Mouse (Mus musculus): ENCODE data around the gene Sfn. TPM values are rescaled to one million over a fixed set of nuclear protein-coding genes. Genes with fewer than 3 reads are reported as not detected.

Gene Sfn
- polyA plus RNA-seq, 1 experiment from 2014 or later = 1.7 TPM

GRCm38 (mm10) chr4:133552768-133553447 is 49.1 kb downstream of the Sfn start, which contains the start of gene Nr0b2:
Nr0b2 (plus strand) TSS chr4:133553376.
- no peak within 1 kb of the TSS for H3K9ac ChIP-seq (replicated peaks)
- H3K36me3 ChIP-seq = no peaks in the 10 kb centered on the region
- no peak within 1 kb of the TSS for H3K27ac ChIP-seq (replicated peaks)
- no peak within 1 kb of the TSS for H3K4me2 ChIP-seq
- no peak for ATAC-seq (ENCODE audit: low FRiP score)
- no peaks in the 10 kb centered on the region for H3K4me1 ChIP-seq
- H3K27me3 ChIP-seq (replicated peaks) = no peaks in the 10 kb centered on the region
- H3K9me3 ChIP-seq (replicated peaks) = no peaks in the 10 kb centered on the region
- H3K4me3 ChIP-seq (replicated peaks) = no peak within 1 kb of the TSS
- 73% methylated on average over 10 of the region's 10 CpGs for WGBS

- Histone ChIP-seq H3K4me3 (replicated peaks) (no peak overlapping the region), H3K27me3 (replicated peaks) (no peaks in the 10 kb centered on the region), H3K36me3 (no peaks in the 10 kb centered on the region), H3K9ac (replicated peaks) (no peak overlapping the region), H3K27ac (replicated peaks) (no peak overlapping the region), H3K4me1 (no peaks in the 10 kb centered on the region), H3K4me2 (no peak overlapping the region), H3K9me3 (replicated peaks) (no peaks in the 10 kb centered on the region)
- ATAC-seq (ENCODE audit: low FRiP score) = no peak
- 90% methylated on average over 1 of the region's 1 CpGs for WGBS
These were observed 49.9 kb downstream of the Sfn start for GRCm38 (mm10) chr4:133552029-133552428.

Small RNA genes lying within 50 kb of the gene (microRNA-seq; reads per million reads assigned to microRNA genes)
- gene Gm23158 = not detected

Other genes starting within 250 kb of the Sfn start
- gene Wdtc1, start 248.7 kb downstream of the Sfn start, polyA plus RNA-seq (2015; fragmentation: Nextera tagmentation; extraction: Ambion mirVana) = 19.3 and 19.6 TPM in 2 replicates
- gene Slc9a1, start 232.5 kb downstream of the Sfn start, polyA plus RNA-seq (2015; fragmentation: Nextera tagmentation; extraction: Ambion mirVana) = 8.4 and 9.9 TPM in 2 replicates
- 0.26 and 0.57 TPM in 2 replicates for gene Tent5b, start 122.0 kb downstream of the Sfn start, polyA plus RNA-seq (2015; fragmentation: Nextera tagmentation; extraction: Ambion mirVana)
- 10.6 and 14.3 TPM in 2 replicates for gene Trnp1, start 103.6 kb downstream of the Sfn start, polyA plus RNA-seq (2015; fragmentation: Nextera tagmentation; extraction: Ambion mirVana)
- 0.27 and 7.0 TPM in 2 replicates for gene Kdf1, start 83.2 kb downstream of the Sfn start, polyA plus RNA-seq (2015; fragmentation: Nextera tagmentation; extraction: Ambion mirVana)
- gene Nudc, start 56.2 kb downstream of the Sfn start, polyA plus RNA-seq (2015; fragmentation: Nextera tagmentation; extraction: Ambion mirVana) = 269 and 290 TPM in 2 replicates
- 0.13 and 0.47 TPM in 2 replicates for gene Nr0b2, start 48.8 kb downstream of the Sfn start, polyA plus RNA-seq (2015; fragmentation: Nextera tagmentation; extraction: Ambion mirVana)
- 5.8 TPM in 2 replicates for gene Gpatch3, start 27.4 kb downstream of the Sfn start, polyA plus RNA-seq (2015; fragmentation: Nextera tagmentation; extraction: Ambion mirVana)
- gene Gpn2, start 17.8 kb downstream of the Sfn start, polyA plus RNA-seq (2015; fragmentation: Nextera tagmentation; extraction: Ambion mirVana) = 17.0 and 17.2 TPM in 2 replicates
- gene Zdhhc18, start 48.0 kb upstream of the Sfn start, polyA plus RNA-seq (2015; fragmentation: Nextera tagmentation; extraction: Ambion mirVana) = 4.3 and 7.0 TPM in 2 replicates
- 12.4 and 15.7 TPM in 2 replicates for gene Pigv, start 70.5 kb upstream of the Sfn start, polyA plus RNA-seq (2015; fragmentation: Nextera tagmentation; extraction: Ambion mirVana)
- gene Arid1a, start 154.6 kb upstream of the Sfn start, polyA plus RNA-seq (2015; fragmentation: Nextera tagmentation; extraction: Ambion mirVana) = 26.9 and 28.7 TPM in 2 replicates